Mouse (Mus musculus): ENCODE results near the gene Traf5. TPM values are rescaled to one million over a fixed set of nuclear protein-coding genes. Genes with fewer than 3 reads are reported as not detected.

The Traf5 gene
- polyA plus RNA-seq, 1 experiment from 2014 or later: 2.6 TPM

DNA sequence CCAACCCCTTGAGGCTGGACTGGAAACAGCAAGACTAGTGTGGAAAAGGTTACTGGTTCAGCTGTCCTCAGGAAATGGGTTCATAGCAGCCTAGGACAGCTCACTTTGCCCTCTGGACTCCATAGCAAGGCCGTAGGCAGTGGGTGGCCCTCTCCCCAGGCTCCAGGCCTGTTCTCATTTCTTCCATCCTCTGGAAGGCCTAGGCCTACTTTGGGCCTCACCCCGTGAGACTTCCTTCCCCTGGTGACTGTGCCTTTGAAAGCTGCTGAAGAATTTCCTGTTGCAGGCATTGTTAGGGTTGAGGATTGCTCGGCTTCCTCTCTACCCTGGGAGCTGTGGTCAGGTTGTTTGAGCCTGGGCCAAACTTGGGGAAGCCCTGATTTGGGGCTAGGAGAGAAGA, 137.3 kb downstream of the Traf5 start:
- no peaks in the 10 kb centered on the region for H3K36me3 ChIP-seq
- WGBS: 70% methylated on average over 3 of the region's 3 CpGs
- no peak overlapping the region for H3K4me3 ChIP-seq (replicated peaks)
- no peaks in the 10 kb centered on the region for H3K27me3 ChIP-seq
- no peaks in the 10 kb centered on the region for H3K9me3 ChIP-seq
- no peaks in the 10 kb centered on the region for H3K4me1 ChIP-seq (replicated peaks)
- H3K9ac ChIP-seq (replicated peaks): no peak overlapping the region
- H3K4me2 ChIP-seq (replicated peaks): no peak overlapping the region
- no peak overlapping the region for H3K27ac ChIP-seq
- no peak for ATAC-seq

DNA sequence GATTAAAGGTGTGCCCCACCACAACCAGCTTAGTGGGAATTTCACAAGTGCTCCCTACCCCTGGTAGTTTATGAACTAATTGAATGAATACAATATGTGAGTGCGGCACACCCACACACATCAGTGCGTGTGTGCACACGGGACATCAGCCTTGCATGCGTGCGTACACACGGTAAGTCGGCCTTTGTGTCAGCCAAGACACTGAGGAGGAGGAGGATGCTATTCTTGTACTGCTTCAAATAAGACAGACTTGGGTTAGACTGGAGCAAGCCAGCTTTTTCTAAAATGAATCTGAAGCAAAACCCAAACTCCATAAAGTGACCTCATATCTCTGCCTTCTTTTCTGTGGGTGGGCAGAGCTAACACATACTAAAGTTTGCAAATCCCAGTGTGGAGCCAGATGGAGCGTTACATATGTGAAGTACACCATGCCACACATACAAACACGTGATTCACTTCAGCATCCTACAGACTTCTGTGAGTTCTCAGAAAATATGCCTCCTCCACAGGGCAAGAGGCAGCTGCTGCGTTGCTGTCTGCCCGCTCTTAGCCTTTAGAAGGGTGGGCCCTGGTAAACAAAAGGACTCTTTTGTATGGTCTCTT, 139.5 kb downstream of the Traf5 start:
- no peak for ATAC-seq
- Histone ChIP-seq H3K4me1 (replicated peaks) (no peaks in the 10 kb centered on the region), H3K27me3 (no peaks in the 10 kb centered on the region), H3K4me3 (replicated peaks) (no peak overlapping the region), H3K4me2 (replicated peaks) (no peak overlapping the region), H3K27ac (no peak overlapping the region), H3K9ac (replicated peaks) (no peak overlapping the region), H3K36me3 (no peaks in the 10 kb centered on the region), H3K9me3 (no peaks in the 10 kb centered on the region)
- WGBS: 87% methylated on average over 11 of the region's 11 CpGs

DNA sequence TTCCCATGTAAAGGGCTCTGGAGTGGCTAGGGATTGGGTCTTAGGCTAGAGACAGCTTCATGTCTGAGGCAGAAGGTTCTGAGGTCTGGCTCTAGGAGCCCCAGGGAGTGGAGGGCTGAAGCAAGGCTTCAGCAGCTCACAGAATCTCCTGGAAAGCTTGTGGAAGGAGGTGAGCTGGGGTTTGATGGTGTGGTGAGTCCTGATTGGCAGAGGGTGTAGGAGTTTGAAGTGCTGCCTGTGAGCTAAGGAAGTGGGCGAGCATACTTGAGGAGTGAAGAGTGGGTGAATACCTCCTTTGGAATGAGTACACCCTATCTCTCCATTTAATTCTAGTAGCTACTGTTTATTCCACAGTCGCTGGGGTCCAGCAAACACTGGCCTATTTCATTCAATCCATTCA, 141.7 kb downstream of the Traf5 start:
- H3K36me3 ChIP-seq: no peaks in the 10 kb centered on the region
- H3K9me3 ChIP-seq: no peaks in the 10 kb centered on the region
- H3K9ac ChIP-seq (replicated peaks): no peak overlapping the region
- H3K4me1 ChIP-seq (replicated peaks): no peaks in the 10 kb centered on the region
- H3K27ac ChIP-seq: no peak overlapping the region
- H3K4me3 ChIP-seq (replicated peaks): no peak overlapping the region
- no peaks in the 10 kb centered on the region for H3K27me3 ChIP-seq
- no peak for ATAC-seq
- H3K4me2 ChIP-seq (replicated peaks): no peak overlapping the region
- WGBS: 70% methylated on average over 2 of the region's 2 CpGs

DNA sequence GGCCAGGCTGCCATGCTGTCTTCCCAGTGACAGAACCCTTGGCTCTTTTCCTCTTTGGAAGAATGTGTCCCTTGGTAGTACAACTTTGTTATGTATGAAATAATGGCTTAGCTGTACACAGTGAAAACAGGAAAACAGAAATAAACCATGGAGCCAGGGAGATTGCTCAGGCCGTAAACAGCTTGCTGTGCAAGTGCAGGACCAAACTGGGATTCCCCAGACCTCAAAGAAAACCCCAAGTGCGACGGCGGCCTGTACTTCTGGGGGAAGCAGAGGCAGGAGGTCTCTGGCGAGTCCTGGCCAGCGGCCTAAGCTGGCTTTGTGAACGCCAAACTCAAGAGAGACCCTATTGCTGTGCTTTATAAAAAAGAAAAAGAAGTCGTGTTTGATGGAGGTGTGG, 143.8 kb downstream of the Traf5 start:
- 84% methylated on average over 8 of the region's 8 CpGs for WGBS
- H3K27me3 ChIP-seq: no peaks in the 10 kb centered on the region
- H3K27ac ChIP-seq: no peak overlapping the region
- ATAC-seq: no peak
- no peak overlapping the region for H3K9ac ChIP-seq (replicated peaks)
- H3K4me3 ChIP-seq (replicated peaks): no peak overlapping the region
- H3K4me2 ChIP-seq (replicated peaks): no peak overlapping the region
- H3K4me1 ChIP-seq (replicated peaks): no peaks in the 10 kb centered on the region
- H3K36me3 ChIP-seq: no peaks in the 10 kb centered on the region
- no peaks in the 10 kb centered on the region for H3K9me3 ChIP-seq

DNA sequence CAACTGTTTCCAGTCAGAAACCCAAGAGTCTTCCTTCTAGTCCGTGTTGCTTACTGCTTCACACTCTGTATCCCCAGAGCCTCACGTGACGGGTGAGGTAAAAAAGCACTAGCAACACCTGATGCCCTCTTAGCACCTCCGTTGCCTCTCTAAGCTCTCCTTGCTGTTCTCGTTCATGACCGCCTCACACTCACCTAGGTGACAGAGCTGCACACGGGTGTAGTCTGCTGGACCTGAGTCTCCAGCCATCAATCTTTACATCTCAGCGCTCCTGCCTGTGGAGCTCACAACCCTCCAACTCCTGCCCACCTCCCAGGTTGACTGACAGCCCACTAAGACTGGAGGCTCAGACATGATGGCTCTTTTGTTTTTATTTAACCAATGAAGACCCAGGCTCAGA, 144.6 kb downstream of the Traf5 start:
- 85% methylated on average over 8 of the region's 8 CpGs for WGBS
- H3K27me3 ChIP-seq: no peaks in the 10 kb centered on the region
- H3K27ac ChIP-seq: no peak overlapping the region
- no peaks in the 10 kb centered on the region for H3K9me3 ChIP-seq
- no peak overlapping the region for H3K9ac ChIP-seq (replicated peaks)
- no peaks in the 10 kb centered on the region for H3K4me1 ChIP-seq (replicated peaks)
- no peak for ATAC-seq
- no peaks in the 10 kb centered on the region for H3K36me3 ChIP-seq
- no peak overlapping the region for H3K4me3 ChIP-seq (replicated peaks)
- no peak overlapping the region for H3K4me2 ChIP-seq (replicated peaks)

Small RNA genes within 50 kb of the gene (microRNA-seq; reads per million reads assigned to microRNA genes)
- not detected for gene Mir3473c

Other genes with a start within 250 kb of the Traf5 start
- gene Slc30a1, start 185.8 kb downstream of the Traf5 start, polyA plus RNA-seq (2015; fragmentation: Nextera tagmentation; extraction: Ambion mirVana): 1.8 and 2.1 TPM in 2 replicates
- gene Rd3, start 115.2 kb downstream of the Traf5 start, polyA plus RNA-seq (2015; fragmentation: Nextera tagmentation; extraction: Ambion mirVana): 1.8 and 3.1 TPM in 2 replicates
- 25.9 and 30.9 TPM in 2 replicates for gene Rcor3, start 45.5 kb upstream of the Traf5 start, polyA plus RNA-seq (2015; fragmentation: Nextera tagmentation; extraction: Ambion mirVana)
- gene Kcnh1, start 98.2 kb upstream of the Traf5 start, polyA plus RNA-seq (2015; fragmentation: Nextera tagmentation; extraction: Ambion mirVana): 1.5 and 2.0 TPM in 2 replicates